Mouse (Mus musculus): ENCODE data around the gene Gpr152.

DNA sequence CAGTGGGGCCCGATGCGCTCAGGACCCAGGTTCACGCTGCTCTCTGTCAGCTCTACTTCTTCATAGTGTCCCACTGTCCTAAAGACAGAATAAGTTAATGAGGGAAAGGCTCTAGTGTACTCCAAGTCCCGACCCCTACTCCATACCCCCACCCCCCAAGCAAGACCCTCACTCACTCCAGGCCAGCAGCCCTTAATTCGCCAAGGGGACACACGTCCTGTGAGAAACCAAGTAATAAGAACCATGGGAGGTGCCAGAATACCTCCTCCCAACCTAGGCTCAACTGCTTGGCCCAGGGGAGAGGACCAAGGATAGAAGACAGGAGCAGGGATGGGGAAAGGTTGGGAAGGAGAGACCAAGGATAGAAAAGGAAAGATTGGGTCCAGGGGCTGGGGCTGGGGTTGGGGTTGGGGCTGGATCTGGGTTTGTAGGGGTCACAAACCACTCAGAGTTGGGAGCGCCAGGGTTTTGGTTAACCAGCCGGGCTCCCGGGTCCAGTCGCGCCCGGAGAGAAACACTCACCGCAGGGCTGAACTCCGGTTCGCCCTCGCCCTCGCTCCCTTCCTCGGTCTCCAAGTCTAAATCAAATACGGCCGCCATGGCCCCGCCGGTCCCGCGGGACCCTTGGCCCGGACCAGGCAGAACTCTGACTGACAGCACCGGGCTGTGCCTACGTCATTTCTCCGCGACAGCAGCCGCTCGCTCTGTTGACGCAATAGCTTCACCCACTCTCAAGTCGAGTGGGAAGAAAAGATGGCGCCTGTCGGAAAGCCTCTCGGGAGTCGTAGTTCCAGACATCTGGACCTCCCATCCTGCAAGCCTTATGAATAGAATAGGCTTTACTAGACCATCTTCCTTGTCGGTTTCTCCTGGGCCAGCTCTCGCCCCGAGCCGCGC is 23.3 kb downstream of the Gpr152 start, which contains the start of gene Rps6kb2:
- TF ChIP-seq GATA1 (IDR thresholded peaks at IDR 0.05; ENCODE audit: low read length) (no peak), TAL1 (IDR thresholded peaks at IDR 0.05; ENCODE audit: low read length) (no peak)
